Mouse (Mus musculus) neural tube, embryonic 14.5 days (tissue): Measurements from ENCODE around the gene Rpl13. TPM values are rescaled to one million over a fixed set of nuclear protein-coding genes. Genes with fewer than 3 reads are reported as not detected.
A peak's percentile ranks its signal among the peaks of the same experiment; 100 is the strongest.

ENCODE experiments used
- ATAC-seq: fragments of 200-750 bp; cut with Nextera tagmentation; 2 replicates; pipeline ENCODE4 v1.8.0; 2017; ENCODE audit warnings: low read depth, mild to moderate bottlenecking, moderate TSS enrichment, moderate library complexity
- H3K27ac ChIP-seq: fragments of 300-500 bp; sonication (generic); 2 replicates; pipeline ENCODE4 v1.5.1; 2014; ENCODE audit warnings: low read depth, mild to moderate bottlenecking, control low read depth, low read length, moderate library complexity, mixed read lengths
- H3K27me3 ChIP-seq: fragments of 300-500 bp; sonication (generic); 2 replicates; pipeline ENCODE4 v1.6.1; 2014; ENCODE audit warnings: low read length; ENCODE audit not compliant: control insufficient read depth, insufficient read depth
- H3K36me3 ChIP-seq: fragments of 300-500 bp; sonication (generic); 2 replicates; pipeline ENCODE4 v1.6.1; 2014; ENCODE audit warnings: low read length, mixed read lengths; ENCODE audit not compliant: control insufficient read depth, insufficient read depth
- H3K4me1 ChIP-seq: fragments of 300-500 bp; sonication (generic); 2 replicates; pipeline ENCODE4 v1.6.1; 2014; ENCODE audit warnings: low read length; ENCODE audit not compliant: control insufficient read depth, insufficient read depth
- H3K4me2 ChIP-seq: fragments of 300-500 bp; sonication (generic); 2 replicates; pipeline ENCODE4 v1.6.1; 2014; ENCODE audit warnings: mild to moderate bottlenecking, low read depth, low read length, control low read depth
- H3K4me3 ChIP-seq: fragments of 300-500 bp; sonication (generic); 2 replicates; pipeline ENCODE4 v1.5.1; 2014; ENCODE audit warnings: low read depth, low read length, control low read depth, mixed read lengths
- H3K9ac ChIP-seq: fragments of 300-500 bp; sonication (generic); replicated peaks from 2 replicates; pipeline ENCODE4 v1.6.1; 2014; ENCODE audit warnings: low read depth, mild to moderate bottlenecking, control low read depth, low read length, mixed read lengths
- H3K9me3 ChIP-seq: fragments of 300-500 bp; sonication (generic); 2 replicates; pipeline ENCODE4 v1.6.1; 2016; ENCODE audit warnings: low read length; ENCODE audit not compliant: control insufficient read depth
- WGBS: fragments of 180-500 bp; shearing (Covaris S2); extraction: QIAGEN DNeasy Blood & Tissue Kit; methylation state at CpG from one replicate; pipeline ENCODE4 v1.1.7; 2014; 5-methylcytosine and 5-hydroxymethylcytosine counted together
- polyA plus RNA-seq: library from polyadenylated mRNA; unstranded; fragments of >200 nt; fragmentation: Nextera tagmentation; extraction: Ambion mirVana; gene quantifications from 2 replicates; pipeline ENCODE4 v1.2.1, GENCODE M21; 2014

Gene Rpl13
- polyA plus RNA-seq, 1 experiment from 2014 or later: 775 TPM

DNA sequence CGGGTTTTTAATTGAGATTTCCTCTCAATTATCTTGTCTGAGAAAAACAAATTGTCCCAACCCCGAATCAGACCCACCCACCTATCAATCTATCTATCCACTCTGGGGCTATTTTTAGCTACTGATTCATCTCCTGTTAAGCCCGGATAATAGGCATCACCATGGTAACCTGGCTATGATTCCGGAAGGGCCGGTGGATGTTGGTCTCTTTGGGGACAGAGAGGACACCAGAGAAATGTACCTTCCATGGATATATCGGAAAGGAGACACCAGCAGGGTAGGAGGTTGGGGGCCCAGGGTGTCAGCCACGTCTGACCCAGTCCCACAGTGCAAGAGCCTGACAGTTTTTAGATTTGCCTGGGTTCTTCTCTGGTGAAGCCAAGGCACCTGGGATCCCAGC lies 33.3 kb downstream of the Rpl13 start:
- no peak overlapping the region for H3K9ac ChIP-seq
- WGBS: 12% methylated on average over 7 of the region's 7 CpGs
- ATAC-seq: no peak
- no peaks in the 10 kb centered on the region for H3K9me3 ChIP-seq
- no peak overlapping the region for H3K4me3 ChIP-seq
- H3K27ac ChIP-seq: no peak overlapping the region
- H3K36me3 ChIP-seq: no peaks in the 10 kb centered on the region
- no peaks in the 10 kb centered on the region for H3K27me3 ChIP-seq
- H3K4me1 ChIP-seq: peaks cover 5% of the 10 kb centered on the region; the same call in 1 of the 2 replicates
- H3K4me2 ChIP-seq: no peak overlapping the region

DNA sequence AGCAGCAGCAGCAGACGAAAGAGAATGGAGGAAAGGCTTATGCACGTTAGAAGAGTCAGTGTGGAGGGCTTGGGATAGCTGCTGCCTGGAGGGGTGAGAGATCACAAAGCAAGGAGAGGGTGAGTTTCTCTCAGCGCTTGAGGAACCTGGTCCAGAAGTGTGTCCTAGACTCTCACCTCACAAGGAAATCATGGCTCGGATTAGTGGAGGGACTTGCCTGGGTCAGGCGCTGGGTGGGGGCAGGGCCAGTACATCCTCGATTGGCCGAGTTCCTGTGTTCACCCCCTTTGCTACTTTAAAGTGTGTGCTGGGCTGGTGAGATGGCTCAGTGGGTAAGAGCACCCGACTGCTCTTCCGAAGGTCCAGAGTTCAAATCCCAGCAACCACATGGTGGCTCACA lies 33.7 kb downstream of the Rpl13 start:
- no peaks in the 10 kb centered on the region for H3K9me3 ChIP-seq
- H3K4me1 ChIP-seq: peaks cover 5% of the 10 kb centered on the region; the same call in 1 of the 2 replicates
- no peak overlapping the region for H3K9ac ChIP-seq
- no peaks in the 10 kb centered on the region for H3K36me3 ChIP-seq
- WGBS: 49% methylated on average over 9 of the region's 9 CpGs
- H3K4me2 ChIP-seq: no peak overlapping the region
- no peak for ATAC-seq
- no peak overlapping the region for H3K4me3 ChIP-seq
- no peaks in the 10 kb centered on the region for H3K27me3 ChIP-seq
- no peak overlapping the region for H3K27ac ChIP-seq

DNA sequence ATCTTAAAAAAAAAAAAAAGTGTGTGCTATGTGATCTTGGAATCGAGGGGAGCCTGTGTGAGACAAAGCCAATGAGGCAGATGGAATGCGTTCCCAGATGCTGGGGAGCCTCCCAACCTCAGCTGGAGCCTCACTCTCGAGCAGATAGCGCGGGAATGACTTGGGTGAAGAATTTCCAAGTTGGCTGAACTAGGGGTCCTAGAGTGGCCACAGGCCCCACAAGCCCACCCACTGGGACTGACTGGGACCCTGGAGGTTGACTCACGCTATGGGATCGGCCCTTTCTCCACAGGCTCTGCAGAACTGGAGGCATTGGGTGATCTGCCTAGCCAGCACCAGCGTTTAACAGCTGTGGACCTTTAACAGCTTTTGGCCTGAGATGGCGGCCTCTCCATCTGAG lies 34.1 kb downstream of the Rpl13 start:
- Histone ChIP-seq H3K9ac (no peak overlapping the region), H3K36me3 (no peaks in the 10 kb centered on the region), H3K4me1 (peaks cover 5% of the 10 kb centered on the region; the same call in 1 of the 2 replicates), H3K27ac (no peak overlapping the region), H3K4me2 (no peak overlapping the region), H3K27me3 (no peaks in the 10 kb centered on the region), H3K4me3 (no peak overlapping the region), H3K9me3 (no peaks in the 10 kb centered on the region)
- WGBS: 82% methylated on average over 9 of the region's 9 CpGs
- no peak for ATAC-seq

DNA sequence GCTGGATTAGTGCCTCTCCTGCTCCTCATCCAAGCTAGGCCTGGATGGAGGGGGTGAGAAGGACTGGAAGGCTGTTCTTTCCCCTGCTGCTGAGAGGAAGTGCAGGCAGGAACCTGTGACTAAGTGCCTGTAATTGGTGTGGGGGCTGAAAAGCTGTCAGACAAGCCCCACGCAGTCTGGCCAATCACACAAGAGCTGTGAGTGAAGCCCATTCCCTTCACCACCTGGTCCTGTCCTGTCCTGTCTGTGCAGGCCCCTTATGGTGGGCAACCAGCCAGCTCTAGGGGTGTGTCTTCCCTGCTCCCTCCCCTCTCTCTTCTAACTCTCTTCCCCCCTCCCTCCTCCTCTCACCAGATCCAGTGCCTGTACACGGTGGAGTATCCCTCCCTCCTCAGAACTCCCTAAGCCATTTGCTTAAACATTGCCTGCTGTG lies 35.5 kb downstream of the Rpl13 start:
- no peaks in the 10 kb centered on the region for H3K36me3 ChIP-seq
- H3K9me3 ChIP-seq: no peaks in the 10 kb centered on the region
- H3K4me1 ChIP-seq: peaks cover 5% of the 10 kb centered on the region; the same call in 1 of the 2 replicates
- H3K4me3 ChIP-seq: no peak overlapping the region
- no peak overlapping the region for H3K9ac ChIP-seq
- no peak overlapping the region for H3K4me2 ChIP-seq
- H3K27me3 ChIP-seq: no peaks in the 10 kb centered on the region
- H3K27ac ChIP-seq: no peak overlapping the region
- ATAC-seq: peak; percentile 66; the same call in 1 of the 2 replicates
- WGBS: 18% methylated on average over 2 of the region's 2 CpGs

DNA sequence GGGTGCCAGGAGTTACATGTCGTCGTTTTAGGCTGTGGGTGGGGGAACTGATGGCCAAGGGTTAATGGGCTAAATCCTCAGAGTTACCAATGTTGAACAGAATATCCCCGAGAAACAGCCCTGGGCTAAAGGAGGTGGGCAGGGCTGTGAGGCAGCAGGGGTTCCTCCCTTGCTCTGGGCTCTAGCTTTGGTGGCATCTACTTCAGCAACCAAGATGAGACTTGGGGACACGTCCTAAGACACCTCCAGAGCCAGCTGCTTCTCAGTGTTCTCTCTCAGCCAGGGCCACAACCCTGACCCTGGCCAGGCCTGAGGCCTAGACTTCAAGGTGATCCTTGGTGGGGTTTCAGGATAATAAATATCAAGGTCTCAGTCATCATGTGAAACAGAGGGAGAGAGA lies 36.6 kb downstream of the Rpl13 start:
- 63% methylated on average over 4 of the region's 4 CpGs for WGBS
- no peaks in the 10 kb centered on the region for H3K27me3 ChIP-seq

DNA sequence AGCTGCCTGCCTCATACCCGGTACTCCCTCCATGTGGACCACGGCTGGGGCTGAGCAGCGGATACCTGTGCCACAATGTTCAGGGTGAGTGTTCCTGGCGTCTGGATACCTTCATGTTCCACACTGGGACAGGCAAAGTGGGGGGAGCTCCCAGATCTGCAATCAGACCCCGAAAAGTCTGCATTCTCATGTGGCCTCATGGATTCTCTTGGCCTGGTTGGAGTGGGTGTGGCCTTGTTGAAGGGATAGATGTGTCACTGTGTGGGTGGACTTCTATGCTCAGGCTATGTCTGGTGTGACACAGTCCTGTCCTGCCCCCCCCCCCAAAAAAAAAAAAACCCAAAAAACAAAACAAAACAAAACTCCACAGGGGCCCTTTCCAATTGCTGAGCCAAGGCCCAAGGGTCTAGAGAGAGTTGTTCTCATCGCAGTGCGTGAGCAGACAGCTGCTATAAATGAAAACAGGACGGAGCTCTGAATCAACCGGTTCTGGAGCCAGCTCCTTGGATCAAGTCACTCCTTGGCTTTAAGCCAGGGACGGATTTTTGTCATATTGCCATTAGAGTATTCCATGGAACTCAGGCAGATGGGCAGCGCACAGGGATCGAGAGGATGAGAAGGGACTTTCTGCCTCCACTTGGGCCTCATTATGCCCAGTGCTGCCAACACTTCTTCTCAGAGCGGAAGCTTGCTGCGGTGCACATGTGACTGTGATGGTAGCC lies 39.8 kb downstream of the Rpl13 start:
- no peak overlapping the region for H3K9ac ChIP-seq
- H3K4me1 ChIP-seq: no peaks in the 10 kb centered on the region
- H3K4me2 ChIP-seq: no peak overlapping the region
- H3K36me3 ChIP-seq: no peaks in the 10 kb centered on the region
- no peaks in the 10 kb centered on the region for H3K9me3 ChIP-seq
- ATAC-seq: no peak
- H3K4me3 ChIP-seq: no peak overlapping the region
- no peaks in the 10 kb centered on the region for H3K27me3 ChIP-seq
- 75% methylated on average over 14 of the region's 14 CpGs for WGBS
- no peak overlapping the region for H3K27ac ChIP-seq

More for the DNA sequence above, 36.6 kb downstream of the Rpl13 start:
- H3K4me3 ChIP-seq: no peak overlapping the region
- no peak overlapping the region for H3K9ac ChIP-seq
- H3K4me2 ChIP-seq: no peak overlapping the region
- H3K36me3 ChIP-seq: no peaks in the 10 kb centered on the region
- no peak overlapping the region for H3K27ac ChIP-seq
- peaks cover 5% of the 10 kb centered on the region; the same call in 1 of the 2 replicates for H3K4me1 ChIP-seq
- no peak for ATAC-seq
- H3K9me3 ChIP-seq: no peaks in the 10 kb centered on the region

DNA sequence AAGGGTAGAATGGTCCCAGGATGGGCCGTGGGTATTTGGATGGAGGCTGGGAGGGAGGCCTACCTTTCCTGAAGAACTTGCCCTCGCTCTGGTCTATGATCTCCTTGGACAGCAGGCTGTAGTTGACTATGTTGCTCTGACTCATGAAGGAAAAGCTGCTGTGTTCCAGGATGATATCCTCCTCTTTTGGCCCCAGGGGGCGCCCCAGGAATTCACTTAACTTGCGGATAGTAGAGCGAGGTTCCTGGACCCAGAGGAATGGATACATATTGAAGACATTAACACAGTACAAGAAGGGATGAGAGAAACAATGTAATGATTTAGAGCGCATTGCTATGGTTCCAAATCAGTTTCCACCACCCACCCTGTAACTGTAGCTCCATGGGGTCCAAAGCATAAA lies 43.1 kb downstream of the Rpl13 start:
- no peaks in the 10 kb centered on the region for H3K4me1 ChIP-seq
- no peak overlapping the region for H3K27ac ChIP-seq
- WGBS: 56% methylated on average over 6 of the region's 6 CpGs
- H3K9me3 ChIP-seq: no peaks in the 10 kb centered on the region
- no peaks in the 10 kb centered on the region for H3K27me3 ChIP-seq
- no peak overlapping the region for H3K9ac ChIP-seq
- H3K36me3 ChIP-seq: no peaks in the 10 kb centered on the region
- no peak for ATAC-seq
- H3K4me2 ChIP-seq: no peak overlapping the region
- no peak overlapping the region for H3K4me3 ChIP-seq

DNA sequence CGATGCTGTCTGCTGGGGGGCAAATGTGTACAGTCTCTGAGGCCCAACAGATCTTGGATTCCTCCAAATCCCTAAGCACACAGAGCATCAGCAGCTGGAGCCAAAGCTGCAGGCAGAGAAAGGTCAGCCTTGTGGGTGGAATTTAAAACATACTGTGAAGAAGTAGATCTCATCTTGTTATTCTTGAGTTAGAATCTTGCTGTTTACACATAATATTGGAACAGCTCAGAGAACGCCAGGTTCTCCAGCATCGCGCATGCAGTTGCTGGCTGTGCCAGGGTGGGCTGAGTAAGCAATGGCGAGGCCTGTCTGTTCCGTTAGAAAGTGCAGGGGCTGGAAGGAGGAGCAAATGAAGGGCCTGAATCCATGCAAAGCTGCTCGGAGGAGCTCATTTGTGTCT lies 44.2 kb downstream of the Rpl13 start:
- H3K27ac ChIP-seq: no peak overlapping the region
- ATAC-seq: no peak

DNA sequence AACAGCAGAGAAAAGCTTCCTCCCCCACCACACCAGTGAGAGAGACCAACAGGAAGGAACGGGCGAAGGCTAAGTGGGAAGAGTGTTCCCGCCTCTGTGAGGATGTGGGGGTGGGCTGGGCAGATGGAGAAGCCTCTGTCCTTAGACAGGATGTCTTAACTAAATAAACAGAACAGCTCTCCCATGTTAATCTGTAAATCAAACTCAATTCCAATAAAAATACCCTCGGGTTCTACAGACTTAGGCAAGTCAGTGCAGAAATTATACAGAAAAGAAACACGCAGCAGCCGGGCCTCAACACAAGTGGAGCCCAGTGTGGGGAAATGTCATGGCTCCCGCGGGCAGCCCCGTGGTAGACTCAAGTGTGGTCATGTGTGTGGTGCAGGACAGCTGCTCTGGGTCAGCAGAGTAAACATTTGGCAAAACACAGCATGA lies 48.6 kb downstream of the Rpl13 start:
- WGBS: 70% methylated on average over 9 of the region's 9 CpGs
- ATAC-seq: no peak
- Histone ChIP-seq H3K4me2 (no peak overlapping the region), H3K36me3 (no peaks in the 10 kb centered on the region), H3K9ac (no peak overlapping the region), H3K4me1 (no peaks in the 10 kb centered on the region), H3K4me3 (no peak overlapping the region), H3K27me3 (no peaks in the 10 kb centered on the region), H3K27ac (no peak overlapping the region), H3K9me3 (no peaks in the 10 kb centered on the region)

More for the DNA sequence above, 44.2 kb downstream of the Rpl13 start:
- H3K9me3 ChIP-seq: no peaks in the 10 kb centered on the region
- H3K4me1 ChIP-seq: no peaks in the 10 kb centered on the region
- no peaks in the 10 kb centered on the region for H3K36me3 ChIP-seq
- no peak overlapping the region for H3K4me3 ChIP-seq
- 80% methylated on average over 7 of the region's 7 CpGs for WGBS
- no peak overlapping the region for H3K4me2 ChIP-seq
- H3K9ac ChIP-seq: no peak overlapping the region
- no peaks in the 10 kb centered on the region for H3K27me3 ChIP-seq
